Mouse (Mus musculus): ENCODE data around the gene Ifi44.

- peak; percentile 52; the same call in 1 of the 2 replicates for TF ChIP-seq CTCF (IDR thresholded peaks at IDR 0.05; ENCODE audit: borderline replicate concordance, insufficient read depth, low read length)
- TF ChIP-seq POLR2A (IDR thresholded peaks at IDR 0.05; ENCODE audit: low read depth, low read length): no peak
Observed at GRCm38 (mm10) chr3:151771074-151771473, 21.3 kb upstream of the Ifi44 start.

Data from embryonic fibroblast, embryonic 13.5 days (primary cell).